In the genomic region with DNA sequence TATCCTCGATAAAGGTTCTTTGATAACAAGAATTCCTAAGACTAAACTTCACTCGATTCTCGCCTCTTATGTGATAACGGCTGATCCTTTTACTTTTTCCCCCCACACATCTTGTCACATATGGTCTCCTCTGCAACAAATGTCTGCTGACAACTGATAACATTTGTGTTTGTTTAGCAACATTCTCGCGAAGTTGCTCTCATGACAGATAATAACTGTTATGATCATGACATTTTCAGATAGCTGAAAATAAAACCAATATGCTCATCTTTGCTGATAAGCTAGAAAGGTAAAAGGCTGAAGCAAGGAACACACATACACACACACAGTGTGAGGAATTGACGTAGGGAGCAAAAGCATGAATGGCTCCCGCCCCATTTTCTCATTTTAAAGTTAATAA, we compare ENCODE assay signal across 24 mouse cellular contexts. TPM values are rescaled to one million over a fixed set of nuclear protein-coding genes. Genes with fewer than 3 reads are reported as not detected.
DNase-seq lines count a peak whose midpoint lies in the region; ATAC-seq lines count a peak whose summit lies in the region.
"Had no signal": no experiment of that assay in that cellular context is flagged by ENCODE, and none has a peak within 500 bp of the region (broad histone marks: within the 10 kb centered on the region; RNA-seq: fewer than 3 reads in every experiment).

No protein-coding gene starts in this region.

- peak overlapping the region; percentile 43 for H3K4me2 ChIP-seq in liver, embryonic 16.5 days (ENCODE audit: low read depth, low read length)
- H3K4me2 ChIP-seq: forebrain, embryonic 15.5 days; heart, embryonic 12.5 days; hindbrain, embryonic 13.5 days; midbrain, embryonic 13.5 days had no signal

- H3K27me3 ChIP-seq in erythroblast, embryonic 14.5 days (ENCODE audit: control insufficient read depth), result no peaks in the 10 kb centered on the region
- no peaks in the 10 kb centered on the region for H3K27me3 ChIP-seq in liver, embryonic 16.5 days (ENCODE audit: control insufficient read depth, insufficient read depth, low read depth, low read length)
- H3K27me3 ChIP-seq: CH12.LX; forebrain, embryonic 15.5 days; heart, embryonic 12.5 days; hindbrain, embryonic 13.5 days; midbrain, embryonic 13.5 days had no signal

- peak overlapping the region; percentile 0 for H3K4me3 ChIP-seq in erythroblast, embryonic 14.5 days (replicated peaks)
- no peak overlapping the region for H3K4me3 ChIP-seq in liver, embryonic 16.5 days (ENCODE audit: low read depth, low read length)
- H3K4me3 ChIP-seq: forebrain, embryonic 10.5 days; forebrain, embryonic 15.5 days; heart, embryonic 12.5 days; hindbrain, embryonic 13.5 days; megakaryocyte, embryonic 14.5 days; midbrain, embryonic 13.5 days had no signal

- no peaks in the 10 kb centered on the region for H3K9me3 ChIP-seq in erythroblast, embryonic 14.5 days (ENCODE audit: control insufficient read depth, low read length)
- H3K9me3 ChIP-seq in liver, embryonic 16.5 days (replicated peaks; ENCODE audit: control insufficient read depth, low read length), result no peaks in the 10 kb centered on the region
- H3K9me3 ChIP-seq: forebrain, embryonic 10.5 days; forebrain, embryonic 15.5 days; heart, embryonic 12.5 days; hindbrain, embryonic 13.5 days; megakaryocyte, embryonic 14.5 days; midbrain, embryonic 13.5 days had no signal

- peak; percentile 49 for DNase-seq in c-Kit-positive CD71-positive TER-119-positive erythroid progenitor cells, embryonic 14.5 days (ENCODE audit: low spot score)
- DNase-seq in kidney, postnatal 14 days, result no peak
- no peak for DNase-seq in cerebellum, postnatal 10 days
- no peak for DNase-seq in adrenal gland, postnatal 10 days
- DNase-seq: adrenal gland, postnatal 36 days; cerebellum, adult 18-20 months; cerebellum, postnatal 25 days; gastrocnemius, postnatal 25 days; heart, postnatal 4 days; kidney, adult 9 months; kidney, postnatal 10 days; layer of hippocampus, adult 9-11 months; lung, postnatal 36 days had no signal

- H3K4me1 ChIP-seq in erythroblast, embryonic 14.5 days (ENCODE audit: control insufficient read depth), result peaks cover 47% of the 10 kb centered on the region
- H3K4me1 ChIP-seq in liver, embryonic 16.5 days (ENCODE audit: control insufficient read depth, low read depth, low read length), result peaks cover 35% of the 10 kb centered on the region
- H3K4me1 ChIP-seq: forebrain, embryonic 10.5 days; hindbrain, embryonic 13.5 days; midbrain, embryonic 13.5 days had no signal

- no peak for ATAC-seq in erythroblast, adult 5-6 weeks (replicated peaks; ENCODE audit: low FRiP score, poor library complexity, severe bottlenecking)
- peak; percentile 78 for ATAC-seq in liver, embryonic 16.5 days (ENCODE audit: low read depth)
- ATAC-seq: forebrain, embryonic 15.5 days; intestine, postnatal 0 days; midbrain, embryonic 13.5 days had no signal

- H3K27ac ChIP-seq in liver, embryonic 16.5 days (ENCODE audit: low read length), result peak overlapping the region; percentile 79
- H3K27ac ChIP-seq: forebrain, embryonic 10.5 days; forebrain, embryonic 15.5 days; hindbrain, embryonic 13.5 days; midbrain, embryonic 13.5 days had no signal

- no peaks in the 10 kb centered on the region for H3K36me3 ChIP-seq in erythroblast, embryonic 14.5 days (ENCODE audit: control insufficient read depth)
- H3K36me3 ChIP-seq in liver, embryonic 16.5 days (ENCODE audit: control insufficient read depth, insufficient read depth), result no peaks in the 10 kb centered on the region
- H3K36me3 ChIP-seq: forebrain, embryonic 15.5 days; heart, embryonic 12.5 days; hindbrain, embryonic 13.5 days; midbrain, embryonic 13.5 days had no signal

- no peak overlapping the region for H3K9ac ChIP-seq in liver, embryonic 16.5 days (ENCODE audit: low read depth, low read length)
- H3K9ac ChIP-seq: forebrain, embryonic 15.5 days; heart, embryonic 12.5 days; hindbrain, embryonic 13.5 days; midbrain, embryonic 13.5 days had no signal

- WGBS in liver, embryonic 16.5 days (ENCODE audit: insufficient replicate concordance), result 27% methylated on average over 8 of the region's 8 CpGs

RNA-seq across cellular contexts. Expression of a gene that starts 34.1 kb away (rescaled TPM):
- polyA plus RNA-seq in erythroblast, embryonic 14.5 days (2012), result 0.72 and 0.78 TPM in 2 replicates
- 5.6 and 7.1 TPM in 2 replicates for total RNA-seq in erythroblast, adult 5-6 weeks (2015; ENCODE audit: low replicate concordance)
- 0.09 and 3.8 TPM in 2 replicates for total RNA-seq in erythroblast, adult 5-6 weeks (2017; ENCODE audit: low replicate concordance)
- polyA plus RNA-seq in liver, embryonic 16.5 days (2015; fragmentation: Nextera tagmentation; extraction: Ambion mirVana), result 4.2 and 4.4 TPM in 2 replicates
- total RNA-seq in adrenal gland, postnatal 10 days (2021), result 10 to 100 TPM in 1 of 2 experiments, 1 to 10 TPM in 1; 8.2 to 13.4 TPM
